Mouse (Mus musculus) heart, embryonic 10.5 days (tissue): Measurements from ENCODE around the gene Itih1. TPM values are rescaled to one million over a fixed set of nuclear protein-coding genes. Genes with fewer than 3 reads are reported as not detected.
A peak's percentile ranks its signal among the peaks of the same experiment; 100 is the strongest.

Experiments
- DNase-seq: peaks from one replicate; pipeline ENCODE4 v3.0.0-alpha.2; 2017; ENCODE audit warnings: low spot score
- H3K27ac ChIP-seq: fragments of 300-500 bp; sonication (generic); 2 replicates; pipeline ENCODE4 v1.5.1; 2016; ENCODE audit warnings: mild to moderate bottlenecking
- H3K27me3 ChIP-seq: fragments of 300-500 bp; sonication (generic); 2 replicates; pipeline ENCODE4 v1.6.1; 2016; ENCODE audit warnings: mild to moderate bottlenecking; ENCODE audit not compliant: poor library complexity, insufficient read depth, severe bottlenecking
- H3K36me3 ChIP-seq: fragments of 300-500 bp; sonication (generic); 2 replicates; pipeline ENCODE4 v1.6.1; 2016; ENCODE audit warnings: mild to moderate bottlenecking, moderate library complexity
- H3K4me1 ChIP-seq: fragments of 300-500 bp; sonication (generic); 2 replicates; pipeline ENCODE4 v1.6.1; 2016; ENCODE audit warnings: mild to moderate bottlenecking
- H3K4me3 ChIP-seq: fragments of 300-500 bp; sonication (generic); 2 replicates; pipeline ENCODE4 v1.5.1; 2016; ENCODE audit warnings: mild to moderate bottlenecking, moderate library complexity
- H3K9me3 ChIP-seq: fragments of 300-500 bp; sonication (generic); 2 replicates; pipeline ENCODE4 v1.6.1; 2016; ENCODE audit warnings: mild to moderate bottlenecking, moderate library complexity
- WGBS: fragments of 180-500 bp; shearing (Covaris S2); methylation state at CpG from one replicate; pipeline ENCODE4 v1.1.7; 2016; 5-methylcytosine and 5-hydroxymethylcytosine counted together
- polyA plus RNA-seq: library from polyadenylated mRNA; unstranded; fragments of >200 nt; fragmentation: Nextera tagmentation; extraction: Ambion mirVana; gene quantifications from 2 replicates; pipeline ENCODE4 v1.2.1, GENCODE M21; 2016

Gene Itih1
- polyA plus RNA-seq, 1 experiment from 2014 or later: 2.1 TPM

GRCm38 (mm10) chr14:30925492-30925891 is 17.6 kb downstream of the Itih1 start:
- Histone ChIP-seq H3K9me3 (no peaks in the 10 kb centered on the region), H3K4me1 (peaks cover 15% of the 10 kb centered on the region), H3K27me3 (no peaks in the 10 kb centered on the region), H3K27ac (no peak overlapping the region), H3K36me3 (no peaks in the 10 kb centered on the region), H3K4me3 (no peak overlapping the region)
- DNase-seq: no peak
- WGBS: 87% methylated on average over 3 of the region's 3 CpGs

GRCm38 (mm10) chr14:30923375-30924105 is 19.5 kb downstream of the Itih1 start, which contains the start of gene Itih3:
Gene Itih3 (minus strand): TSS chr14:30923760.
- Histone ChIP-seq H3K4me1 (peaks cover 15% of the 10 kb centered on the region), H3K27ac (peak within 1 kb of the TSS; percentile 16; the same call in 1 of the 2 replicates), H3K9me3 (no peaks in the 10 kb centered on the region), H3K4me3 (no peak within 1 kb of the TSS), H3K27me3 (no peaks in the 10 kb centered on the region; the same call in 1 of the 2 replicates), H3K36me3 (no peaks in the 10 kb centered on the region)
- WGBS: 43% methylated on average over 6 of the region's 6 CpGs
- DNase-seq: no peak

GRCm38 (mm10) chr14:30922053-30922670 is 20.9 kb downstream of the Itih1 start:
- Histone ChIP-seq H3K9me3 (no peaks in the 10 kb centered on the region), H3K4me1 (peaks cover 15% of the 10 kb centered on the region), H3K27ac (no peak overlapping the region), H3K4me3 (no peak overlapping the region), H3K27me3 (no peaks in the 10 kb centered on the region; the same call in 1 of the 2 replicates), H3K36me3 (no peaks in the 10 kb centered on the region)
- WGBS: 65% methylated on average over 8 of the region's 8 CpGs
- DNase-seq: no peak

- Histone ChIP-seq H3K36me3 (no peaks in the 10 kb centered on the region), H3K4me3 (no peak overlapping the region), H3K4me1 (no peaks in the 10 kb centered on the region), H3K27ac (no peak overlapping the region), H3K9me3 (no peaks in the 10 kb centered on the region), H3K27me3 (no peaks in the 10 kb centered on the region; the same call in 1 of the 2 replicates)
- DNase-seq: no peak
- 84% methylated on average over 1 of the region's 1 CpGs for WGBS
Observed at GRCm38 (mm10) chr14:30916516-30916915, 26.6 kb downstream of the Itih1 start.

GRCm38 (mm10) chr14:30913404-30913803 is 29.7 kb downstream of the Itih1 start:
- no peak overlapping the region for H3K4me3 ChIP-seq
- no peaks in the 10 kb centered on the region for H3K9me3 ChIP-seq
- H3K27ac ChIP-seq: no peak overlapping the region
- H3K36me3 ChIP-seq: no peaks in the 10 kb centered on the region
- no peaks in the 10 kb centered on the region; the same call in 1 of the 2 replicates for H3K27me3 ChIP-seq
- H3K4me1 ChIP-seq: no peaks in the 10 kb centered on the region
- 89% methylated on average over 5 of the region's 5 CpGs for WGBS
- no peak for DNase-seq

- Histone ChIP-seq H3K4me3 (no peak overlapping the region), H3K9me3 (no peaks in the 10 kb centered on the region), H3K36me3 (no peaks in the 10 kb centered on the region), H3K27me3 (no peaks in the 10 kb centered on the region; the same call in 1 of the 2 replicates), H3K27ac (no peak overlapping the region), H3K4me1 (no peaks in the 10 kb centered on the region)
- 76% methylated on average over 8 of the region's 8 CpGs for WGBS
- no peak for DNase-seq
Observed at GRCm38 (mm10) chr14:30912641-30913040, 30.4 kb downstream of the Itih1 start.

- no peaks in the 10 kb centered on the region for H3K9me3 ChIP-seq
- no peaks in the 10 kb centered on the region for H3K4me1 ChIP-seq
- H3K27me3 ChIP-seq: no peaks in the 10 kb centered on the region; the same call in 1 of the 2 replicates
- no peak for DNase-seq
- no peaks in the 10 kb centered on the region for H3K36me3 ChIP-seq
- H3K27ac ChIP-seq: no peak overlapping the region
- H3K4me3 ChIP-seq: no peak overlapping the region
- 89% methylated on average over 8 of the region's 8 CpGs for WGBS
Observed at GRCm38 (mm10) chr14:30911141-30911540, 31.9 kb downstream of the Itih1 start.

GRCm38 (mm10) chr14:30907814-30908265 is 35.2 kb downstream of the Itih1 start:
- Histone ChIP-seq H3K36me3 (no peaks in the 10 kb centered on the region), H3K4me1 (no peaks in the 10 kb centered on the region), H3K4me3 (no peak overlapping the region), H3K27me3 (no peaks in the 10 kb centered on the region), H3K27ac (no peak overlapping the region), H3K9me3 (no peaks in the 10 kb centered on the region)
- 79% methylated on average over 3 of the region's 3 CpGs for WGBS
- no peak for DNase-seq

- DNase-seq: no peak
- 88% methylated on average over 6 of the region's 6 CpGs for WGBS
Observed at GRCm38 (mm10) chr14:30906001-30906400, 37.1 kb downstream of the Itih1 start.

GRCm38 (mm10) chr14:30904307-30904706 is 38.8 kb downstream of the Itih1 start:
- no peaks in the 10 kb centered on the region for H3K27me3 ChIP-seq
- no peak for DNase-seq
- H3K27ac ChIP-seq: no peak overlapping the region
- no peaks in the 10 kb centered on the region for H3K36me3 ChIP-seq
- H3K4me1 ChIP-seq: no peaks in the 10 kb centered on the region
- no peaks in the 10 kb centered on the region; the same call in 1 of the 2 replicates for H3K9me3 ChIP-seq
- 79% methylated on average over 8 of the region's 8 CpGs for WGBS
- H3K4me3 ChIP-seq: no peak overlapping the region

More at GRCm38 (mm10) chr14:30906001-30906400, 37.1 kb downstream of the Itih1 start:
- no peaks in the 10 kb centered on the region for H3K9me3 ChIP-seq
- no peak overlapping the region for H3K27ac ChIP-seq
- no peaks in the 10 kb centered on the region for H3K27me3 ChIP-seq
- no peak overlapping the region for H3K4me3 ChIP-seq
- H3K4me1 ChIP-seq: no peaks in the 10 kb centered on the region
- no peaks in the 10 kb centered on the region for H3K36me3 ChIP-seq

- 65% methylated on average over 3 of the region's 3 CpGs for WGBS
Observed at GRCm38 (mm10) chr14:30903036-30903435, 40.1 kb downstream of the Itih1 start.

GRCm38 (mm10) chr14:30902628-30903027 is 40.5 kb downstream of the Itih1 start:
- H3K4me1 ChIP-seq: no peaks in the 10 kb centered on the region
- no peak overlapping the region for H3K27ac ChIP-seq
- no peaks in the 10 kb centered on the region; the same call in 1 of the 2 replicates for H3K9me3 ChIP-seq
- H3K4me3 ChIP-seq: no peak overlapping the region
- no peak for DNase-seq
- 84% methylated on average over 5 of the region's 5 CpGs for WGBS
- H3K27me3 ChIP-seq: no peaks in the 10 kb centered on the region
- no peaks in the 10 kb centered on the region for H3K36me3 ChIP-seq

More at GRCm38 (mm10) chr14:30903036-30903435, 40.1 kb downstream of the Itih1 start:
- Histone ChIP-seq H3K27ac (no peak overlapping the region), H3K36me3 (no peaks in the 10 kb centered on the region), H3K4me1 (no peaks in the 10 kb centered on the region), H3K9me3 (no peaks in the 10 kb centered on the region; the same call in 1 of the 2 replicates), H3K27me3 (no peaks in the 10 kb centered on the region), H3K4me3 (no peak overlapping the region)
- no peak for DNase-seq

GRCm38 (mm10) chr14:30899972-30900371 is 43.1 kb downstream of the Itih1 start:
- H3K27ac ChIP-seq: no peak overlapping the region
- H3K4me3 ChIP-seq: no peak overlapping the region
- no peak for DNase-seq
- H3K9me3 ChIP-seq: no peaks in the 10 kb centered on the region; the same call in 1 of the 2 replicates
- peaks cover 7% of the 10 kb centered on the region for H3K4me1 ChIP-seq
- no peaks in the 10 kb centered on the region for H3K27me3 ChIP-seq
- 63% methylated on average over 3 of the region's 3 CpGs for WGBS
- H3K36me3 ChIP-seq: no peaks in the 10 kb centered on the region
